8 mouse cellular contexts compared by ENCODE assay signal in the genomic region with DNA sequence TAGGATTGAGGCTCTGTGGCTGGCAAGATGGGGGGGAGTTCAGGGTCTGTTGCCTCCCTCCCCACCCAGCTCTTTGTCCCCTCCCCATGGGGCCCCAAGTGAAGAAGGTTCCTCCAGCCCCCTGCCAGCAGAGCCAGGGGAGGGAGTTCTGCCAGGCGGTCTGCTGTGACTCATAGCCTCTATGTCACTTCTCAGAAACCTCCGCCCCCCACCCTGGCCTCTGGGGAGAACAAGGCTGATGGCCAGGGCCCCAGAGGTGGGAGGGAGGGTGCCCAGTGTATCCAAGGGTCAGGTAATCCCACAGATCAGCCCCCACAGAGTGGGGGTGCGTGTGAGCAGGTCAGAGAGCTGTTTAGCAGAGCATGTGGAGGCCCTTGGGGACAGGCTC. TPM values are rescaled to one million over a fixed set of nuclear protein-coding genes. Genes with fewer than 3 reads are reported as not detected.
DNase-seq lines count a peak whose midpoint lies in the region; ATAC-seq and TF ChIP-seq lines count a peak whose summit lies in the region.

No protein-coding gene starts in this region.

- peak; percentile 97 for DNase-seq in heart, adult 11 months
- no peak for DNase-seq in heart, adult 8-10 months (ENCODE audit: low spot score)
- DNase-seq in forebrain, embryonic 10.5 days (ENCODE audit: extremely low spot score, low spot score), result no peak
- DNase-seq in intestine, embryonic 14.5 days (ENCODE audit: low spot score), result peak; percentile 73
- DNase-seq in liver, postnatal 0 days, result peak; percentile 74

- no peaks in the 10 kb centered on the region for H3K27me3 ChIP-seq in E14TG2a.4 (ENCODE audit: insufficient read depth, low read length)
- no peaks in the 10 kb centered on the region for H3K27me3 ChIP-seq in forebrain, embryonic 10.5 days (ENCODE audit: poor library complexity, severe bottlenecking)
- H3K27me3 ChIP-seq in intestine, embryonic 14.5 days (replicated peaks; ENCODE audit: control insufficient read depth, insufficient read depth, low read length), result no peaks in the 10 kb centered on the region
- no peaks in the 10 kb centered on the region for H3K27me3 ChIP-seq in liver, postnatal 0 days (ENCODE audit: insufficient read depth, low read length)
- no peaks in the 10 kb centered on the region for H3K27me3 ChIP-seq in stomach, embryonic 15.5 days (replicated peaks)

- WGBS in forebrain, embryonic 10.5 days, result 47% methylated on average over 3 of the region's 3 CpGs
- 22% methylated on average over 3 of the region's 3 CpGs for WGBS in intestine, embryonic 14.5 days
- WGBS in liver, postnatal 0 days (ENCODE audit: insufficient replicate concordance), result 37% methylated on average over 3 of the region's 3 CpGs
- WGBS in stomach, embryonic 15.5 days, result 13% methylated on average over 3 of the region's 3 CpGs

- H3K4me3 ChIP-seq in E14TG2a.4 (replicated peaks; ENCODE audit: low read length), result peak overlapping the region; percentile 90
- peak overlapping the region; percentile 95 for H3K4me3 ChIP-seq in forebrain, embryonic 10.5 days
- H3K4me3 ChIP-seq in intestine, embryonic 14.5 days (ENCODE audit: low read depth, low read length), result peak overlapping the region; percentile 93
- H3K4me3 ChIP-seq in liver, postnatal 0 days (ENCODE audit: low read depth, low read length), result peak overlapping the region; percentile 90
- H3K4me3 ChIP-seq in stomach, embryonic 15.5 days (replicated peaks), result peak overlapping the region; percentile 79

- H3K27ac ChIP-seq in forebrain, embryonic 10.5 days, result peak overlapping the region; percentile 99
- peak overlapping the region; percentile 99 for H3K27ac ChIP-seq in intestine, embryonic 14.5 days (ENCODE audit: low read depth)
- peak overlapping the region; percentile 92 for H3K27ac ChIP-seq in liver, postnatal 0 days (ENCODE audit: low read depth)
- H3K27ac ChIP-seq in stomach, embryonic 15.5 days, result peak overlapping the region; percentile 100

- peak overlapping the region; percentile 99 for H3K9ac ChIP-seq in intestine, embryonic 14.5 days (ENCODE audit: low read length)
- peak overlapping the region; percentile 70 for H3K9ac ChIP-seq in liver, postnatal 0 days (replicated peaks)
- H3K9ac ChIP-seq in stomach, embryonic 15.5 days, result peak overlapping the region; percentile 94

- TF ChIP-seq CTCF in E14TG2a.4 (conservative IDR thresholded peaks at IDR 0.05; ENCODE audit: low read length), result no peak
- no peak for TF ChIP-seq CTCF in liver, postnatal 0 days (IDR thresholded peaks at IDR 0.05; ENCODE audit: low read depth)

- TF ChIP-seq EP300 in liver, postnatal 0 days (IDR thresholded peaks at IDR 0.05; ENCODE audit: low read depth), result no peak

- peaks cover 69% of the 10 kb centered on the region for H3K36me3 ChIP-seq in E14TG2a.4 (ENCODE audit: insufficient read depth, low read length)
- H3K36me3 ChIP-seq in forebrain, embryonic 10.5 days (replicated peaks), result peaks cover 83% of the 10 kb centered on the region
- H3K36me3 ChIP-seq in intestine, embryonic 14.5 days (ENCODE audit: control insufficient read depth, insufficient read depth, low read length), result peaks cover 67% of the 10 kb centered on the region
- peaks cover 58% of the 10 kb centered on the region for H3K36me3 ChIP-seq in liver, postnatal 0 days (replicated peaks; ENCODE audit: insufficient read depth, low read length)
- peaks cover 46% of the 10 kb centered on the region for H3K36me3 ChIP-seq in stomach, embryonic 15.5 days

- H3K4me1 ChIP-seq in E14TG2a.4 (replicated peaks; ENCODE audit: low read depth, low read length), result peaks cover 69% of the 10 kb centered on the region
- peaks cover 79% of the 10 kb centered on the region for H3K4me1 ChIP-seq in forebrain, embryonic 10.5 days
- peaks cover 51% of the 10 kb centered on the region for H3K4me1 ChIP-seq in intestine, embryonic 14.5 days (replicated peaks; ENCODE audit: control insufficient read depth, insufficient read depth, low read length)
- peaks cover 50% of the 10 kb centered on the region for H3K4me1 ChIP-seq in liver, postnatal 0 days (ENCODE audit: insufficient read depth)
- H3K4me1 ChIP-seq in stomach, embryonic 15.5 days, result peaks cover 59% of the 10 kb centered on the region

- no peaks in the 10 kb centered on the region for H3K9me3 ChIP-seq in E14TG2a.4 (ENCODE audit: low read length)
- no peaks in the 10 kb centered on the region for H3K9me3 ChIP-seq in forebrain, embryonic 10.5 days
- no peaks in the 10 kb centered on the region for H3K9me3 ChIP-seq in intestine, embryonic 14.5 days (ENCODE audit: control insufficient read depth, low read length)
- no peaks in the 10 kb centered on the region for H3K9me3 ChIP-seq in liver, postnatal 0 days (ENCODE audit: low read length)
- H3K9me3 ChIP-seq in stomach, embryonic 15.5 days, result no peaks in the 10 kb centered on the region

- no peak for ATAC-seq in intestine, embryonic 14.5 days (replicated peaks; ENCODE audit: low FRiP score, low TSS enrichment, low read depth)
- ATAC-seq in liver, postnatal 0 days, result no peak
- no peak for ATAC-seq in stomach, embryonic 15.5 days (ENCODE audit: insufficient read depth, low FRiP score, low read depth)
- no peak for ATAC-seq in erythroid progenitor cell, adult 5-6 weeks (replicated peaks; ENCODE audit: low FRiP score, poor library complexity, severe bottlenecking)

- peak overlapping the region; percentile 98 for H3K4me2 ChIP-seq in intestine, embryonic 14.5 days (ENCODE audit: low read length)
- peak overlapping the region; percentile 96 for H3K4me2 ChIP-seq in liver, postnatal 0 days (ENCODE audit: low read depth, low read length)
- peak overlapping the region; percentile 84 for H3K4me2 ChIP-seq in stomach, embryonic 15.5 days

RNA-seq across cellular contexts. Expression of a gene that starts 4.8 kb away (rescaled TPM):
- 100 to 1,000 TPM in 1 of 4 experiments, 10 to 100 TPM in 3; 83.9 to 111 (median 91.0) TPM for total RNA-seq in heart, adult 8-10 months (2022)
- 19.1 and 19.8 TPM in 2 replicates for polyA plus RNA-seq in forebrain, embryonic 10.5 days (2016; fragmentation: Nextera tagmentation; extraction: Ambion mirVana)
- polyA plus RNA-seq in intestine, embryonic 14.5 days (2014; fragmentation: Nextera tagmentation; extraction: Ambion mirVana), result 25.5 and 28.9 TPM in 2 replicates
- polyA plus RNA-seq in liver, postnatal 0 days (2015; fragmentation: Nextera tagmentation; extraction: Ambion mirVana), result 3.0 and 4.3 TPM in 2 replicates
- polyA plus RNA-seq in stomach, embryonic 15.5 days (2015; fragmentation: Nextera tagmentation; extraction: Ambion mirVana), result 16.0 and 19.8 TPM in 2 replicates
- total RNA-seq in erythroid progenitor cell, adult 5-6 weeks (2015; ENCODE audit: low replicate concordance), result 20.1 and 23.8 TPM in 2 replicates
- total RNA-seq in erythroid progenitor cell, adult 5-6 weeks (2017; ENCODE audit: low replicate concordance), result 12.5 and 18.2 TPM in 2 replicates

RNA-seq across cellular contexts. Expression of a gene that starts 12.2 kb away (rescaled TPM):
- 1 to 10 TPM; 3.8 to 6.1 (median 4.6) TPM for total RNA-seq in heart, adult 8-10 months (2022)
- polyA plus RNA-seq in forebrain, embryonic 10.5 days (2016; fragmentation: Nextera tagmentation; extraction: Ambion mirVana), result 6.8 and 7.3 TPM in 2 replicates
- 7.1 and 8.5 TPM in 2 replicates for polyA plus RNA-seq in intestine, embryonic 14.5 days (2014; fragmentation: Nextera tagmentation; extraction: Ambion mirVana)
- polyA plus RNA-seq in liver, postnatal 0 days (2015; fragmentation: Nextera tagmentation; extraction: Ambion mirVana), result 0.11 and 0.18 TPM in 2 replicates
- 5.1 and 6.7 TPM in 2 replicates for polyA plus RNA-seq in stomach, embryonic 15.5 days (2015; fragmentation: Nextera tagmentation; extraction: Ambion mirVana)
- total RNA-seq in erythroid progenitor cell, adult 5-6 weeks (2015; ENCODE audit: low replicate concordance), result not detected in 2 replicates
- not detected in 2 replicates for total RNA-seq in erythroid progenitor cell, adult 5-6 weeks (2017; ENCODE audit: low replicate concordance)

RNA-seq across cellular contexts. Expression of a gene that starts 12.9 kb away (rescaled TPM):
- total RNA-seq in heart, adult 8-10 months (2022), result 10 to 100 TPM; 34.7 to 69.7 (median 51.6) TPM
- polyA plus RNA-seq in forebrain, embryonic 10.5 days (2016; fragmentation: Nextera tagmentation; extraction: Ambion mirVana), result 90.9 and 116 TPM in 2 replicates
- polyA plus RNA-seq in intestine, embryonic 14.5 days (2014; fragmentation: Nextera tagmentation; extraction: Ambion mirVana), result 76.4 and 81.6 TPM in 2 replicates
- 87.0 and 93.3 TPM in 2 replicates for polyA plus RNA-seq in liver, postnatal 0 days (2015; fragmentation: Nextera tagmentation; extraction: Ambion mirVana)
- 90.3 and 103 TPM in 2 replicates for polyA plus RNA-seq in stomach, embryonic 15.5 days (2015; fragmentation: Nextera tagmentation; extraction: Ambion mirVana)
- total RNA-seq in erythroid progenitor cell, adult 5-6 weeks (2015; ENCODE audit: low replicate concordance), result 10.1 and 19.7 TPM in 2 replicates
- 33.5 and 39.6 TPM in 2 replicates for total RNA-seq in erythroid progenitor cell, adult 5-6 weeks (2017; ENCODE audit: low replicate concordance)

RNA-seq across cellular contexts. Expression of a gene that starts 14.4 kb away (rescaled TPM):
- 1,000 to 10,000 TPM; 1,050 to 1,135 (median 1,101) TPM for total RNA-seq in heart, adult 8-10 months (2022)
- polyA plus RNA-seq in forebrain, embryonic 10.5 days (2016; fragmentation: Nextera tagmentation; extraction: Ambion mirVana), result 495 and 498 TPM in 2 replicates
- polyA plus RNA-seq in intestine, embryonic 14.5 days (2014; fragmentation: Nextera tagmentation; extraction: Ambion mirVana), result 590 and 627 TPM in 2 replicates
- 537 and 576 TPM in 2 replicates for polyA plus RNA-seq in liver, postnatal 0 days (2015; fragmentation: Nextera tagmentation; extraction: Ambion mirVana)
- 544 and 602 TPM in 2 replicates for polyA plus RNA-seq in stomach, embryonic 15.5 days (2015; fragmentation: Nextera tagmentation; extraction: Ambion mirVana)
- total RNA-seq in erythroid progenitor cell, adult 5-6 weeks (2015; ENCODE audit: low replicate concordance), result 89.3 and 94.8 TPM in 2 replicates
- total RNA-seq in erythroid progenitor cell, adult 5-6 weeks (2017; ENCODE audit: low replicate concordance), result 19.4 and 39.9 TPM in 2 replicates

RNA-seq across cellular contexts. Expression of a gene that starts 19.9 kb away (rescaled TPM):
- total RNA-seq in heart, adult 8-10 months (2022), result 1 to 10 TPM; 4.9 to 7.7 (median 5.9) TPM
- 9.8 and 10.7 TPM in 2 replicates for polyA plus RNA-seq in forebrain, embryonic 10.5 days (2016; fragmentation: Nextera tagmentation; extraction: Ambion mirVana)
- 15.8 and 16.7 TPM in 2 replicates for polyA plus RNA-seq in intestine, embryonic 14.5 days (2014; fragmentation: Nextera tagmentation; extraction: Ambion mirVana)
- 6.7 and 6.8 TPM in 2 replicates for polyA plus RNA-seq in liver, postnatal 0 days (2015; fragmentation: Nextera tagmentation; extraction: Ambion mirVana)
- 17.5 and 19.7 TPM in 2 replicates for polyA plus RNA-seq in stomach, embryonic 15.5 days (2015; fragmentation: Nextera tagmentation; extraction: Ambion mirVana)
- not detected in 2 replicates for total RNA-seq in erythroid progenitor cell, adult 5-6 weeks (2015; ENCODE audit: low replicate concordance)
- not detected in 2 replicates for total RNA-seq in erythroid progenitor cell, adult 5-6 weeks (2017; ENCODE audit: low replicate concordance)

Comparison
In these comparisons a context has a peak if more than half of its experiments do, and no peak if none do; other contexts are left out.
1. DNase-seq: peak in heart, adult 11 months (single experiment), intestine, embryonic 14.5 days (single experiment) and liver, postnatal 0 days (single experiment); none in heart, adult 8-10 months (single experiment) and forebrain, embryonic 10.5 days (single experiment).
2. Peak in every context shown above with its lines, with median percentiles within 50 percentile points of each other: H3K4me3 ChIP-seq, H3K27ac ChIP-seq, H3K4me2 ChIP-seq and H3K9ac ChIP-seq.